Mouse (Mus musculus) C2C12 (cell line): ENCODE data around the gene St6galnac5. TPM values are rescaled to one million over a fixed set of nuclear protein-coding genes. Genes with fewer than 3 reads are reported as not detected.

Source experiments
- H3K27me3 ChIP-seq: one replicate; pipeline ENCODE4 v1.6.1; 2011; ENCODE audit not compliant: control insufficient read depth, insufficient read depth, insufficient read length
- H3K36me3 ChIP-seq: one replicate; pipeline ENCODE4 v1.6.1; 2011; ENCODE audit not compliant: control insufficient read depth, insufficient read depth
- H3K4me3 ChIP-seq: one replicate; pipeline ENCODE4 v1.5.1; 2011; ENCODE audit warnings: mild to moderate bottlenecking, control low read depth; ENCODE audit not compliant: poor library complexity, insufficient read depth, severe bottlenecking
- H3K79me2 ChIP-seq: one replicate; pipeline ENCODE4 v1.6.1; 2011; ENCODE audit not compliant: control insufficient read depth, insufficient read depth
- H3K79me3 ChIP-seq: one replicate; pipeline ENCODE4 v1.6.1; 2011; ENCODE audit warnings: low read depth, control low read depth
- H3ac ChIP-seq: one replicate; pipeline ENCODE3; 2011; ENCODE audit warnings: low read depth; ENCODE audit not compliant: control insufficient read depth, insufficient read length
- CEBPB ChIP-seq: IDR thresholded peaks from one replicate; pipeline ENCODE4 v1.6.1; 2011; ENCODE audit warnings: low read depth, mild to moderate bottlenecking, control low read depth, moderate library complexity
- CTCF ChIP-seq: IDR thresholded peaks from one replicate; pipeline ENCODE4 v1.5.1; 2011; ENCODE audit not compliant: control insufficient read depth, insufficient read depth, insufficient read length
- FOSL1 ChIP-seq: IDR thresholded peaks from one replicate; pipeline ENCODE4 v1.8.0; 2011; ENCODE audit warnings: mild to moderate bottlenecking, low read length; ENCODE audit not compliant: poor library complexity, insufficient read depth, severe bottlenecking
- MAX ChIP-seq: IDR thresholded peaks from one replicate; pipeline ENCODE4 v1.6.1; 2011; ENCODE audit warnings: mild to moderate bottlenecking, control low read depth
- MYOD1 ChIP-seq: IDR thresholded peaks from one replicate; pipeline ENCODE4 v1.6.1; 2011; ENCODE audit warnings: low read depth; ENCODE audit not compliant: control insufficient read depth, insufficient read length
- MYOG ChIP-seq: IDR thresholded peaks from one replicate; pipeline ENCODE4 v1.6.1; 2011; ENCODE audit not compliant: control insufficient read depth, insufficient read length; ENCODE audit errors: extremely low read depth
- USF1 ChIP-seq: IDR thresholded peaks from one replicate; pipeline ENCODE4 v1.6.1; 2011; ENCODE audit warnings: low read depth, mild to moderate bottlenecking, control low read depth, moderate library complexity
- polyA plus RNA-seq: library from polyadenylated mRNA; unstranded; fragments of >200 nt; fragmentation: generic; extraction: Trizol; gene quantifications from one replicate; pipeline ENCODE4 v1.2.1, GENCODE M21; 2012; ENCODE audit warnings: missing spikeins

The St6galnac5 gene
- polyA plus RNA-seq, 1 experiment = under 0.01 TPM

GRCm38 (mm10) chr3:152843925-152844324 is 138.1 kb downstream of the St6galnac5 start:
- no peak overlapping the region for H3K4me3 ChIP-seq
- no peaks in the 10 kb centered on the region for H3K79me3 ChIP-seq
- no peaks in the 10 kb centered on the region for H3K27me3 ChIP-seq
- no peak for TF ChIP-seq MAX
- no peak for TF ChIP-seq MYOG
- TF ChIP-seq CEBPB = no peak
- TF ChIP-seq MYOD1 = no peak
- TF ChIP-seq FOSL1 = no peak
- no peak for TF ChIP-seq USF1
- TF ChIP-seq CTCF = no peak
- H3K79me2 ChIP-seq = no peaks in the 10 kb centered on the region
- no peak overlapping the region for H3ac ChIP-seq
- H3K36me3 ChIP-seq = no peaks in the 10 kb centered on the region

GRCm38 (mm10) chr3:152842648-152843047 is 139.4 kb downstream of the St6galnac5 start:
- Histone ChIP-seq H3K36me3 (no peaks in the 10 kb centered on the region), H3ac (no peak overlapping the region), H3K79me2 (no peaks in the 10 kb centered on the region), H3K4me3 (no peak overlapping the region), H3K79me3 (no peaks in the 10 kb centered on the region), H3K27me3 (no peaks in the 10 kb centered on the region)
- no peak for TF ChIP-seq MAX

- Histone ChIP-seq H3ac (no peak overlapping the region), H3K27me3 (no peaks in the 10 kb centered on the region), H3K4me3 (no peak overlapping the region), H3K79me3 (no peaks in the 10 kb centered on the region), H3K36me3 (no peaks in the 10 kb centered on the region), H3K79me2 (no peaks in the 10 kb centered on the region)
- TF ChIP-seq MYOD1 (no peak), CTCF (no peak), MAX (no peak), FOSL1 (no peak), CEBPB (no peak), USF1 (no peak), MYOG (no peak)
Measured at GRCm38 (mm10) chr3:152841264-152841663, 140.8 kb downstream of the St6galnac5 start.

- H3ac ChIP-seq = no peak overlapping the region
- H3K79me2 ChIP-seq = no peaks in the 10 kb centered on the region
- H3K79me3 ChIP-seq = no peaks in the 10 kb centered on the region
- no peaks in the 10 kb centered on the region for H3K27me3 ChIP-seq
- TF ChIP-seq FOSL1 (no peak), CTCF (no peak), MYOG (no peak), MYOD1 (no peak), CEBPB (no peak), MAX (no peak), USF1 (no peak)
- H3K36me3 ChIP-seq = no peaks in the 10 kb centered on the region
- no peak overlapping the region for H3K4me3 ChIP-seq
Measured at GRCm38 (mm10) chr3:152837938-152838337, 144.1 kb downstream of the St6galnac5 start.

GRCm38 (mm10) chr3:152837407-152837806 is 144.6 kb downstream of the St6galnac5 start:
- Histone ChIP-seq H3K79me3 (no peaks in the 10 kb centered on the region), H3K79me2 (no peaks in the 10 kb centered on the region), H3K36me3 (no peaks in the 10 kb centered on the region), H3ac (no peak overlapping the region), H3K4me3 (no peak overlapping the region), H3K27me3 (no peaks in the 10 kb centered on the region)
- TF ChIP-seq MAX = no peak
- TF ChIP-seq CTCF = no peak
- TF ChIP-seq MYOD1 = no peak
- TF ChIP-seq FOSL1 = no peak
- TF ChIP-seq MYOG = no peak
- TF ChIP-seq CEBPB = no peak
- no peak for TF ChIP-seq USF1

- H3ac ChIP-seq = no peak overlapping the region
- TF ChIP-seq USF1 (no peak), MYOG (no peak), CTCF (no peak), FOSL1 (no peak), MYOD1 (no peak), CEBPB (no peak), MAX (no peak)
- no peaks in the 10 kb centered on the region for H3K79me2 ChIP-seq
- H3K4me3 ChIP-seq = no peak overlapping the region
- no peaks in the 10 kb centered on the region for H3K36me3 ChIP-seq
- H3K27me3 ChIP-seq = no peaks in the 10 kb centered on the region
- no peaks in the 10 kb centered on the region for H3K79me3 ChIP-seq
Measured at GRCm38 (mm10) chr3:152832436-152832835, 149.6 kb downstream of the St6galnac5 start.
